Mouse (Mus musculus) bone marrow, adult 2 months (tissue): ENCODE results near the gene Zfp934.
"Not testable (repeated sequence)": the region's sequence is repeated elsewhere in the genome, so short reads cannot be mapped to it uniquely, and the experiment has no call there.

Experiments
- CTCF ChIP-seq: fragments of 200-500 bp; IDR thresholded peaks from 2 replicates; pipeline ENCODE4 v1.5.1; 2011; ENCODE audit warnings: low read length, control low read depth; ENCODE audit not compliant: control insufficient read depth, insufficient read depth
- POLR2A ChIP-seq: fragments of 200-500 bp; IDR thresholded peaks from 2 replicates; pipeline ENCODE4 v1.6.1; 2011; ENCODE audit warnings: low read depth, mild to moderate bottlenecking, control low read depth, low read length, borderline replicate concordance; ENCODE audit not compliant: control insufficient read depth

DNA sequence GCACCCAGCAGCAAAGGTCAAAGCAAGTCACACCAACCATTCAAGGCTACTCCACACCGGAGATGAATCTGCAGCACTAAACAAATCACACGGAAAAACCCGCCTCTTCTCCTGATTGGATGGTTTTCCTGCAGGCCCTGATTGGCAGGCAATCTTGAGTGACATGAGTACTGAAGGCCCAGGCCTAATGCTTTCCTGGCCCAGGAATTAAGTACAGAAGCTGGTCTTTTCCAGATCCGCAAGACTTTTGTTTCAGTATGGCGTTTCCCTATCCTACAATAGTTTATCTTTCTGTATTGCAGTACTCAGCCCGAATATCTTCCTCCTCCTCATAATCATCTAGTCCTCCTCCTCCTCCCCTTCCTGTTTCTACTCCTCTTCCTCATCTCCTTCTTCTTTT, at the start of gene Zfp934:
- TF ChIP-seq CTCF, POLR2A: not testable (repeated sequence)
